Mouse (Mus musculus): ENCODE measurements around the gene Nr2f2.

The Nr2f2 gene

GRCm38 (mm10) chr7:70365941-70366807 is at the start of gene Nr2f2:
TSS of gene Nr2f2 (minus strand) at chr7:70366735.
- no peak for DNase-seq (ENCODE audit: low read depth)

- no peak for DNase-seq (ENCODE audit: low read depth)
Observed at GRCm38 (mm10) chr7:70414461-70414860, 47.9 kb upstream of the Nr2f2 start.

DNA sequence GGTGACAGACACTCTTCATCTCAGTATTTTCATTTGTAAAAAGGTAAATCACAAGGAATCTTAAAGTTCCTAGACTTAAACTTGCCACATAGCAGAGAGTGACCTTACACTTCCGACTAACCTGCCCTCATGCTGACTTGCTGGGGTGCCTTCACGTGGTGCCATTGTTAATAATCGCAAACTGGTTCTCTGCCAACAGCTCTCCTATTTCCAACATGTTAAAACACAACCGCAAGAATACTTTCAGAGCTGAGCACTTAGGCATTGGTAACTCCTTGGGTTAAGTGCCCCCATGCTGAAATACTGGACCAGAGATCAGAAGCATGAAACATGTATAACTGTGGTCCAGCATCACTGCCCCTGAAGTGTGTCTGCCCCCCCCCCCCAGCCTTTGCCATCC is 47.1 kb upstream of the Nr2f2 start:
- DNase-seq (ENCODE audit: low read depth): no peak

- no peak for DNase-seq (ENCODE audit: low read depth)
Observed at GRCm38 (mm10) chr7:70412900-70413299, 46.4 kb upstream of the Nr2f2 start.

DNA sequence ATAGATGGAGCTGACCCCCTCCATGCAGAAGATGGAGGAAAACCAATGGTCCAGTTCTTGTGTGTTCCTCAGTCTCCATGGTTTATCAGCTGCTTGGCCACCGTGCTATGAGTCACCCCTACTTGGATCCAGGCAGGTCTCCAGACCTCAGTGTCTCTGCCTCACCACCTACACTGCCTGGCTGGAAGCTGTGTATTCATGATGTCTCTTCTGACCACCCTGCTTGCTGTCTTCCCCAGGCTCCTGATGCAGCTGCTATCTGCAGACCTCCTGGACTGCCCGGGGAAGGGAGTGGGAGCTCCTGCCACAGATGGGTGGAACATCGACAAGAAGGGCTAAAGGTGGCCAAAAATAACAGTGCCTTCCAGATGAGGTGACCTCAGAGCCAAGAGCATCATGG is 43.8 kb upstream of the Nr2f2 start:
- no peak for DNase-seq (ENCODE audit: low read depth)

DNA sequence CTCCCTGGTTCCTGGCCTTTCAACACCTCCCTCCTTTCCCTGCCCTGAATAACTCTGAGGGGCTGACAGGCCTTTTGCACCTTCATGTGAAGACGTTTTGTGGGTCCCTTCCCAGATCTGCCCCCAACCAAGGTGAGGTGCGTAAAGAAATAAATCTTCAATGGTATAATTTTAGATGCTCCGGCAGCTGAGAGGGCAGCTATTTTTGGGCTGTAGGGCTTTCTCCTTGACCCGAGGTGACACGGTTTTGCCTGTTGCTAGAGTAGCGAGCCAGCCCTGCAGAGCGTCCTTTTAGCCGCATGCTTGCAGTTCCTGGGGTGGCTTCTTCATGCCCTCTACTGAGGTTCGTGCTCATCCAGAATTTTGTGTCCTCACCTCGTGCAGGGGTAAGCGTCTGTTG is 43.4 kb upstream of the Nr2f2 start:
- no peak for DNase-seq (ENCODE audit: low read depth)

DNA sequence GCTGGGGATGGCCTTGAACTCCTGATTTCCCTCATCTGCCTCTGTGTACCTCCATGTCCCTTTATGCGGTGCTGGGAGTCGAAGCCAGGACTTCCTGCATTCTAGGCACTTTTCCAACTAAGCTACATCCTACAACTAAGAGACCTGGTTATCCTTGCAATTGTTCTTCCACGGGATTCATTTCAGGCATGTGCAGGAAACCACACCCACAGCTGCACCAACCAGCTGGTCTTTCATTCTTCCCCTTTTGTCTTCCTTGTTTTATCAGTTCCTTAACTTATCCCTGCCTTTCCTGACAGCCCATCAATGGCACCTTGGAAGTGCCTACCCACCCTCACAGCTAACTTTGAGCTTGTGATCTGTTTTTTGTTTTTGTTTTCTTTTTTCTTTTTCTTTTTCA is 42.3 kb upstream of the Nr2f2 start:
- no peak for DNase-seq (ENCODE audit: low read depth)

- DNase-seq (ENCODE audit: low read depth): no peak
Observed at GRCm38 (mm10) chr7:70407123-70407522, 40.6 kb upstream of the Nr2f2 start.

DNA sequence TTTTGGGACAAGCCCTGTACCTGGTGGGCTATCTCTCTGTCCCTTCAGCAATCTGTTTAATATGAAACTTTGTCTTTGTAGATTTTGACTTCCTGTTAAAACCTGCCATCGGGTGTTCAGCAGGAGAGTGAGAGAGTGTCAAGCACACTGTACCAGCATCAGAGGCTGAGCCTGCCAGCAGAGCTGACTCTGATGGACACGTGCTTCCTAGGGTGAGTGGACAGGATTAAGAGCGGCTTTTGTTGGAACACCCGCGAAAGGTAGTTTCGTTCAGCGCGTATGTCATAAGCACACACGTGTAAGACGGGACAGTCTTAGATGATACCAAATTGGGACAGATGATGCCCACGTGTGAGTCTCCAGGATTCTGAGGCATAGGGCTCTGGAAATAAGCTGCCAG is 40.0 kb upstream of the Nr2f2 start:
- no peak for DNase-seq (ENCODE audit: low read depth)

DNA sequence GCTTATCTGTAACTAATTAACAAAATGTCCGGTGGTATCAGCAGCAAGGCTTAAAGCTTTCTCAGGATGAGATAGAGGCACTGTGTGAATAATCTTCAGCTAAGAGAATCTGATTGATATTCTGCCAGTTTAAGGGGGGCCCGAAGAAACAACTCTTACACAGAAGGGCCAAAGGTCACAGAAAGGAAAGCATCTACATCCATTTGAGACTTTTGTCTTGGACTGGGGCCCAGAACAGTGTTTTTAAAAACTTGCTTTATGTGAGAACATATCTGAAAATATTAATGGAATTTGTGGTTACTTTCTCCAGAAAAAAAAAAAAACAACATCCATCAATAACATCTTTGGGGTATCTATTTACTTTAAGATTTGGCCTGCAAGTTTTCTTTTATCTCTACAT is 38.9 kb upstream of the Nr2f2 start:
- no peak for DNase-seq (ENCODE audit: low read depth)

DNA sequence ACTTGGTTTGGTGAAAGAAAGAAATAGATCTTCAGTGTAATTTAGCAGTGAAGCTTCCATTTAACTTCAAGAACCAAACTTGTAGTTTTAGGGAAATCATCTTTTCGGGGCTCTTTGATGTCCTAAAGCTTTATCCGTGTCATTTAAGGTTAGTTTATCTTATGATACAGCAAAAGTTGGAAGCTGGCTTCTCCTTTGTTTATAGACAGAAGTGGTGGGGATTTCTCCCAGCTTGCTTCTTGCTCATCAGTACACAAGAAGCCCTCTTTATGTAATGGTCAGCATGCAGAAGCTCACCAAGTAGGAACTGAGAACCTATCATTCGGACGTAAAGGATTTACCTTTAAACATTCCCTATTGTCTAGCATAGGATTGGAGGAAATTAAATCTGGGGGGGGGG is 16.3 kb upstream of the Nr2f2 start:
- no peak for DNase-seq (ENCODE audit: low read depth)

DNA sequence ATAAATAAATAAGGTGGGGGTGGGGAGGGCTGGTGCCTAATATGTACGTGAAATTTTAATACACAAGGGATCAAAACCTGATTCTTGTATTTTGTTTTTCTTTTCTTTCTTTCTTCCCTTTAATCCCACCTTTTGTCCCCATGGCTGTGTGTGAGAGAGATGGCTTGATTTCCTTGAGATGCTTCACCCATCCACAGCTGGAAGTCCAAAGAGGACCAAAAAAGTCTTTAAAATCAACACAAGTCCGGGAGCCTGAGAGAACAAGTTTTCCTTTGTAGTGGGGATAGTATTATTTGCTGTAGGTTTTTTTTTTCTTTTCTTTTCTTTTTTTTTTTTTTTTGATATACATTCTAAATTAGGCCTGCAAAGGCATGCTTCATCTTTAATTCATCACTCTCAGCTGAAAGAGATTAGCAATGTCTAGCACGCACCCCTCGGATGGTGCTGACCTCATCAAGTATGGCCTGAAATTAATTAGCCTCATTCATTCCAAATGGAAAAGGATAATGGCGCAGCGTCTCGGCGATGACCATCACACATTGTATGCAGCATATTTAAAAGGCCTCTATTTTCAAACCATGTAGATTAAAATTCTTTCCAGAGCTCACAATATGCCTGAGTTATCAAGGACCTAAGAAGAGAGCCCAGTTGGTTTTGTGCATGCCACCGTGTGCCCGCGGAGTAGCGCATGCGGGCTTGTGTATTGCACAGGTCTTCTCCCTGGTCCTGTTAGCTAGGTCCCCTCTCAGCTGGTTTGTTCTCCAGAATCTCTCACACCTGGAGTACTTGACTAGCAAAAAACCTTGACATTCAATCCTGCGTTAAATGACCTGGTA is 15.1 kb upstream of the Nr2f2 start:
- no peak for DNase-seq (ENCODE audit: low read depth)

GRCm38 (mm10) chr7:70380943-70381342 is 14.4 kb upstream of the Nr2f2 start:
- no peak for DNase-seq (ENCODE audit: low read depth)

DNA sequence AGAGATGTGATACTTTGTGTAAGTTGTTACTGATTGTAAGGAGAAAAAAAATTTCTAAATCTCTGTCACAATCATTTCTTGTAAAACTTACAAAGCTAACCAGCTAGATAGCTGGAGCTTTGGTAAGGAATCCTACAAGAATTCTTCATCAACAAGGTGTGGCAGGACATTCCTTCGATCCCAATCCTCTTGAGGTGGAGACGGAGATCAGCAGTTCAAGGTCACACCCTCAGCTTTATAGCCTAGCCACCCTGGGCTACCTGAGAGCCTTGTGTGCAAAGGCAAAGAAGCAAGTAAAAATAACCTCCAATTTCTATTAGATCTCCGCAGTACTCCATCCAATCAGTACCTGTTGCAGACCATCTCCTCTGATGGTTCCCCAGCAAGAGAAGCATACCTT is 13.7 kb upstream of the Nr2f2 start:
- DNase-seq (ENCODE audit: low read depth): no peak

GRCm38 (mm10) chr7:70370552-70371262 is 4.2 kb upstream of the Nr2f2 start:
- no peak for DNase-seq (ENCODE audit: low read depth)

DNA sequence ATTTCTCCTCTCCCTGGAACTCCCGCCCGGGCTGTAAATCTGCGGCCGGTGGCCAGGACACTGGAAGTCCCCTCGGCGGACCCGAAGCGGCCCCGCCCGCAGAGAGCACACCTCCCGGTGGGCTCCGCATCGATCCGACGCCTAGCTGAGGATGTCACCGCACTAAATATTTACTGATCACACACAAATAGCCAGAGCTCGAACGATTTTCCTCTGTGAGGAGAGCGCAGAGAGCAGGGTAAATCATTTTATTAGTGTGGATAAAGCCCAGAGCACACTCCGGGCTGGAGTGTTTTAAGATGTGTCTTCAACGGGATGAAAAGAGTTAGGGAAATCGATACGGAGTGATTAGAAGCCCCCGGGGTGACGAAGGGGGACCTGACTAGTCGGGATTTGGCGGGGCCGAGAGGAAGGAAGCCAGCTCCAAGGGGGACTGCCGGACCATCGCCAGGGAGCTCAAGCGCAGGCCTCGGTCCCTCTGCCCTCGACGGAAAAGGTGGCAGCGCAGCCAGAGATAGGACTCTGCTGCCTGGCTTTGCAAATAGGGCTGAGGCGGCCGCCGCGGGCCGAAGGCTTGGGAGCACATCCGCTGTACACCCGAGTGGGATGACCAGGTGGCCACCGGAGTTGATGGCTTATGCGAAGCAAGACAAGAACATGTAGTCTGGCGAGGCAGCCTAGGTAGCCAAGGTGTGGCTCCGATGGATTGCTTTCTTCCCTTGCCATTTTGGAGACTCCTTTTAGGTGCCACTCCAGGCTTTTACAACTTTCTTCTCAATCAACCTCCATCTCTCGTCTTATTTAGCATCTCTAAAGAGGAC is 3.4 kb upstream of the Nr2f2 start:
- DNase-seq (ENCODE audit: low read depth): no peak

DNA sequence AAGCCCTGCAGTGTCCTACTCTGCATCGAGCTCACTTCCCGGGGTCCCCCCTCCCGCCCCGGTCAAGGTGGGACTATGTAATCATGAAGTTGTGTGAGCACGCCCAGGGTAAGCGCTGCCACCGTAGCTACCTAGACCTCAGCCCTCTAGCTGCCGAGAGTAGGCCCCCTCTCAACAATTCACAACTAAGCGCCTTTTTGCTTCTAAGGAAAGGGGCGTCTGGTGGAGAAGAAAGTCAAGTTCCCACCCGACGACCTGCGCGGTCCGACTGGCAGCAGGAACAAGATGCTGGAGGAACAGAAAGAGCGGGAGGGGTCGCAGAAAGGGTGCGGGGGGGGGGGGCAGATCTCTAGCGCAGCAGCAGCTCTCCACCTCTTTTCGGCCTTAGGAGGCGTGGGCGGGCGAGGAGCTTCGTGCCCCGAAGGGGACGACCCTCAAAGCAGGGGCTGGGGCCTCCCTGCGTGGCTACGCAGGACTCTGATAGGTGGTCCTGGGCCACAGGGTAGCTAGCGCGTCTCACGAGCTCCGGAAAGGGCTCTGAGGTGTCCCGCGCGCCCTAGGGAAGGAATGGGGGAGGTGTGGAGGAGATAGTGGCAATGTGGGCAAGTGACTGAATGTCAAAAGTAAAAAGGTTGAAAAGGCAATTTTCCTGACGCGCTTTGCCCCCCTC is 2.7 kb upstream of the Nr2f2 start:
- DNase-seq (ENCODE audit: low read depth): no peak

GRCm38 (mm10) chr7:70368751-70369060 is 2.2 kb upstream of the Nr2f2 start:
- DNase-seq (ENCODE audit: low read depth): no peak

- no peak for DNase-seq (ENCODE audit: low read depth)
Observed at GRCm38 (mm10) chr7:70368268-70368655, 1.7 kb upstream of the Nr2f2 start.

- no peak for DNase-seq (ENCODE audit: low read depth)
Observed at GRCm38 (mm10) chr7:70367591-70368267, 1.2 kb upstream of the Nr2f2 start.

GRCm38 (mm10) chr7:70366808-70367095 is 217 bp upstream of the Nr2f2 start:
- no peak for DNase-seq (ENCODE audit: low read depth)

Measured in c-Kit-positive CD71-negative TER-119-negative erythroid progenitor cells, embryonic 14.5 days (primary cell).